13 mouse cellular contexts compared by ENCODE assay signal in genomic region chr13:107862793-107863654, GRCm38 (mm10).
DNase-seq lines count a peak whose midpoint lies in the region; ATAC-seq and TF ChIP-seq lines count a peak whose summit lies in the region.
"Had no signal": no experiment of that assay in that cellular context is flagged by ENCODE, and none has a peak within 500 bp of the region (broad histone marks: within the 10 kb centered on the region; RNA-seq: fewer than 3 reads in every experiment).

No protein-coding gene starts in this region.

- no peaks in the 10 kb centered on the region for H3K9me3 ChIP-seq in liver, embryonic 11.5 days (ENCODE audit: control insufficient read depth, low read length)
- H3K9me3 ChIP-seq: limb, embryonic 12.5 days; stomach, embryonic 15.5 days had no signal

- H3K27me3 ChIP-seq in liver, adult 2 months (ENCODE audit: control insufficient read depth, insufficient read depth, low read length), result no peaks in the 10 kb centered on the region
- H3K27me3 ChIP-seq in liver, embryonic 11.5 days (replicated peaks; ENCODE audit: control insufficient read depth, insufficient read depth, low read length), result no peaks in the 10 kb centered on the region
- H3K27me3 ChIP-seq: limb, embryonic 12.5 days; stomach, embryonic 15.5 days had no signal

- peak; percentile 82 for DNase-seq in adrenal gland, adult 2 months
- no peak for DNase-seq in adrenal gland, postnatal 4 days (ENCODE audit: low spot score in 2 of 2)
- DNase-seq in liver, adult 2 months (ENCODE audit: extremely low read depth, low read depth, low spot score), result peak; percentile 96
- no peak for DNase-seq in liver, embryonic 11.5 days (ENCODE audit: low spot score)
- DNase-seq in adrenal gland, adult 8-10 months, result peak; percentile 75
- peak; percentile 54 to 72 for DNase-seq in kidney, postnatal 25 days
- DNase-seq in gastrocnemius, adult 8-10 months (ENCODE audit: low spot score in 2 of 2), result no peak
- DNase-seq in embryo, embryonic 9.5 days (ENCODE audit: extremely low spot score), result no peak
- DNase-seq: midbrain, embryonic 14.5 days; right cerebral cortex, adult 18-20 months had no signal

- no peak for TF ChIP-seq POLR2A in liver, adult 2 months (IDR thresholded peaks at IDR 0.05; ENCODE audit: extremely low read depth, insufficient read depth, low read length)

- no peaks in the 10 kb centered on the region for H3K36me3 ChIP-seq in liver, adult 2 months (ENCODE audit: control insufficient read depth, insufficient read depth, low read length)
- H3K36me3 ChIP-seq in liver, embryonic 11.5 days (ENCODE audit: control insufficient read depth, insufficient read depth, low read length), result no peaks in the 10 kb centered on the region
- H3K36me3 ChIP-seq: limb, embryonic 12.5 days; stomach, embryonic 15.5 days had no signal

- no peak for ATAC-seq in liver, embryonic 11.5 days (replicated peaks; ENCODE audit: low FRiP score)
- ATAC-seq: forebrain, embryonic 14.5 days had no signal

- H3K4me3 ChIP-seq in liver, adult 2 months (ENCODE audit: insufficient read depth, low read depth, low read length), result no peak overlapping the region
- H3K4me3 ChIP-seq in liver, embryonic 11.5 days (ENCODE audit: low read depth, low read length), result no peak overlapping the region
- H3K4me3 ChIP-seq: limb, embryonic 12.5 days; stomach, embryonic 15.5 days had no signal

- H3K4me1 ChIP-seq in liver, adult 2 months (ENCODE audit: control insufficient read depth, insufficient read depth, low read length), result peaks cover 10% of the 10 kb centered on the region
- H3K4me1 ChIP-seq in liver, embryonic 11.5 days (replicated peaks; ENCODE audit: control insufficient read depth, insufficient read depth, low read length), result peaks cover 6% of the 10 kb centered on the region; the same call in 1 of the 2 replicates
- H3K4me1 ChIP-seq: stomach, embryonic 15.5 days had no signal

- H3K27ac ChIP-seq in liver, adult 2 months (replicated peaks; ENCODE audit: insufficient read depth, low read depth, low read length), result no peak overlapping the region
- H3K27ac ChIP-seq in liver, embryonic 11.5 days (ENCODE audit: low read depth, low read length), result no peak overlapping the region
- H3K27ac ChIP-seq: limb, embryonic 12.5 days; stomach, embryonic 15.5 days had no signal

- no peak overlapping the region for H3K9ac ChIP-seq in liver, adult 2 months (ENCODE audit: low read depth, low read length)
- no peak overlapping the region for H3K9ac ChIP-seq in liver, embryonic 11.5 days (ENCODE audit: low read depth, low read length)
- H3K9ac ChIP-seq: limb, embryonic 12.5 days; stomach, embryonic 15.5 days had no signal

- H3K4me2 ChIP-seq in liver, embryonic 11.5 days, result no peak overlapping the region
- H3K4me2 ChIP-seq: limb, embryonic 12.5 days; stomach, embryonic 15.5 days had no signal

- WGBS in liver, adult 2 months, result 13% methylated on average over 11 of the region's 11 CpGs
- WGBS in liver, embryonic 11.5 days, result 69% methylated on average over 11 of the region's 11 CpGs

- TF ChIP-seq CTCF in liver, adult 2 months (IDR thresholded peaks at IDR 0.05; ENCODE audit: low read depth, low read length), result no peak

- peaks cover 21% of the 10 kb centered on the region for H3K79me2 ChIP-seq in liver, adult 2 months (ENCODE audit: control insufficient read depth, insufficient read depth, low read length)

Comparison
In these comparisons a context has a peak if more than half of its experiments do, and no peak if none do; other contexts are left out.
1. DNase-seq: peak in adrenal gland, adult 2 months (single experiment), liver, adult 2 months (single experiment), adrenal gland, adult 8-10 months (single experiment) and kidney, postnatal 25 days (2 of 2); none in adrenal gland, postnatal 4 days (0 of 2), liver, embryonic 11.5 days (single experiment), gastrocnemius, adult 8-10 months (0 of 2) and embryo, embryonic 9.5 days (single experiment).